Mouse (Mus musculus): Measurements from ENCODE around the gene Mfap1b. TPM values are rescaled to one million over a fixed set of nuclear protein-coding genes. Genes with fewer than 3 reads are reported as not detected.
A peak's percentile ranks its signal among the peaks of the same experiment; 100 is the strongest.

Mfap1b gene
- total and polyA plus RNA-seq, 2 experiments from 2014 or later, result 34.5 to 58.4 TPM

GRCm38 (mm10) chr2:121412843-121413386 is 61.0 kb downstream of the Mfap1b start:
- H3K27me3 ChIP-seq (ENCODE audit: insufficient read depth, low read length), result no peaks in the 10 kb centered on the region
- H3K36me3 ChIP-seq (ENCODE audit: insufficient read depth), result no peaks in the 10 kb centered on the region
- H3K27ac ChIP-seq (ENCODE audit: low read depth, low read length), result peak overlapping the region; percentile 97
- peak overlapping the region; percentile 99 for H3K4me3 ChIP-seq (ENCODE audit: low read depth, low read length)
- DNase-seq (no peak), ATAC-seq (no peak)
- peaks cover 16% of the 10 kb centered on the region for H3K4me1 ChIP-seq (ENCODE audit: insufficient read depth)
- peak overlapping the region; percentile 69 for H3K4me2 ChIP-seq (ENCODE audit: low read depth)
- 7% methylated on average over 4 of the region's 4 CpGs for whole genome bisulfite sequencing
- no peaks in the 10 kb centered on the region for H3K9me3 ChIP-seq (ENCODE audit: low read length)
- TF ChIP-seq CTCF (IDR thresholded peaks at IDR 0.05; ENCODE audit: low read depth), result no peak
- H3K9ac ChIP-seq, result peak overlapping the region; percentile 97

Small RNA genes lying within 50 kb of the gene (microRNA-seq; reads per million reads assigned to microRNA genes)
- 0 reads per million in 2 experiments for gene Gm22953

Other genes starting within 250 kb of the Mfap1b start
- gene Trp53bp1, start 202.7 kb downstream of the Mfap1b start, total RNA-seq (2014; rRNA removed), result 154 and 183 TPM in 2 replicates
- 49.9 and 80.9 TPM in 2 replicates for gene Trp53bp1, start 202.7 kb downstream of the Mfap1b start, polyA plus RNA-seq (2015; fragmentation: Nextera tagmentation; extraction: Ambion mirVana)
- gene Map1a, start 184.5 kb downstream of the Mfap1b start, total RNA-seq (2014; rRNA removed), result 75.6 and 76.0 TPM in 2 replicates
- 18.1 and 27.4 TPM in 2 replicates for gene Map1a, start 184.5 kb downstream of the Mfap1b start, polyA plus RNA-seq (2015; fragmentation: Nextera tagmentation; extraction: Ambion mirVana)
- gene Ppip5k1, start 118.7 kb downstream of the Mfap1b start, total RNA-seq (2014; rRNA removed), result 11.1 and 12.4 TPM in 2 replicates
- gene Ppip5k1, start 118.7 kb downstream of the Mfap1b start, polyA plus RNA-seq (2015; fragmentation: Nextera tagmentation; extraction: Ambion mirVana), result 10.9 and 13.6 TPM in 2 replicates
- 73.2 and 77.4 TPM in 2 replicates for gene Ckmt1, start 116.4 kb downstream of the Mfap1b start, total RNA-seq (2014; rRNA removed)
- gene Ckmt1, start 116.4 kb downstream of the Mfap1b start, polyA plus RNA-seq (2015; fragmentation: Nextera tagmentation; extraction: Ambion mirVana), result 69.3 and 80.6 TPM in 2 replicates
- gene Strc, start 86.9 kb downstream of the Mfap1b start, total RNA-seq (2014; rRNA removed), result not detected in 2 replicates
- gene Strc, start 86.9 kb downstream of the Mfap1b start, polyA plus RNA-seq (2015; fragmentation: Nextera tagmentation; extraction: Ambion mirVana), result not detected in 2 replicates
- 63.4 and 69.9 TPM in 2 replicates for gene Pdia3, start 60.3 kb downstream of the Mfap1b start, total RNA-seq (2014; rRNA removed)
- 215 and 267 TPM in 2 replicates for gene Pdia3, start 60.3 kb downstream of the Mfap1b start, polyA plus RNA-seq (2015; fragmentation: Nextera tagmentation; extraction: Ambion mirVana)
- gene Catsper2, start 60.3 kb downstream of the Mfap1b start, total RNA-seq (2014; rRNA removed), result 4.9 and 7.2 TPM in 2 replicates
- 2.4 and 3.3 TPM in 2 replicates for gene Catsper2, start 60.3 kb downstream of the Mfap1b start, polyA plus RNA-seq (2015; fragmentation: Nextera tagmentation; extraction: Ambion mirVana)
- gene Ell3, start 29.8 kb downstream of the Mfap1b start, total RNA-seq (2014; rRNA removed), result 0.23 TPM in 1 of 2 replicates, not detected in the other
- 1.2 and 1.4 TPM in 2 replicates for gene Ell3, start 29.8 kb downstream of the Mfap1b start, polyA plus RNA-seq (2015; fragmentation: Nextera tagmentation; extraction: Ambion mirVana)
- 323 and 378 TPM in 2 replicates for gene Serf2, start 24.9 kb downstream of the Mfap1b start, total RNA-seq (2014; rRNA removed)
- gene Serf2, start 24.9 kb downstream of the Mfap1b start, polyA plus RNA-seq (2015; fragmentation: Nextera tagmentation; extraction: Ambion mirVana), result 303 and 370 TPM in 2 replicates
- 16.8 and 22.0 TPM in 2 replicates for gene Hypk, start 20.8 kb downstream of the Mfap1b start, total RNA-seq (2014; rRNA removed)
- gene Hypk, start 20.8 kb downstream of the Mfap1b start, polyA plus RNA-seq (2015; fragmentation: Nextera tagmentation; extraction: Ambion mirVana), result 114 and 121 TPM in 2 replicates
- gene Serinc4, start 17.3 kb downstream of the Mfap1b start, total RNA-seq (2014; rRNA removed), result 3.1 and 6.2 TPM in 2 replicates
- 1.2 and 1.8 TPM in 2 replicates for gene Serinc4, start 17.3 kb downstream of the Mfap1b start, polyA plus RNA-seq (2015; fragmentation: Nextera tagmentation; extraction: Ambion mirVana)
- 16.1 and 25.7 TPM in 2 replicates for gene Mfap1a, start 32.6 kb upstream of the Mfap1b start, total RNA-seq (2014; rRNA removed)
- 12.8 and 20.4 TPM in 2 replicates for gene Mfap1a, start 32.6 kb upstream of the Mfap1b start, polyA plus RNA-seq (2015; fragmentation: Nextera tagmentation; extraction: Ambion mirVana)
- gene Wdr76, start 32.7 kb upstream of the Mfap1b start, total RNA-seq (2014; rRNA removed), result 4.7 and 5.1 TPM in 2 replicates
- 0.88 and 1.5 TPM in 2 replicates for gene Wdr76, start 32.7 kb upstream of the Mfap1b start, polyA plus RNA-seq (2015; fragmentation: Nextera tagmentation; extraction: Ambion mirVana)

Measured in forebrain, postnatal 0 days (tissue).